Mouse (Mus musculus): ENCODE results near the gene Tigit.

The Tigit gene

DNA sequence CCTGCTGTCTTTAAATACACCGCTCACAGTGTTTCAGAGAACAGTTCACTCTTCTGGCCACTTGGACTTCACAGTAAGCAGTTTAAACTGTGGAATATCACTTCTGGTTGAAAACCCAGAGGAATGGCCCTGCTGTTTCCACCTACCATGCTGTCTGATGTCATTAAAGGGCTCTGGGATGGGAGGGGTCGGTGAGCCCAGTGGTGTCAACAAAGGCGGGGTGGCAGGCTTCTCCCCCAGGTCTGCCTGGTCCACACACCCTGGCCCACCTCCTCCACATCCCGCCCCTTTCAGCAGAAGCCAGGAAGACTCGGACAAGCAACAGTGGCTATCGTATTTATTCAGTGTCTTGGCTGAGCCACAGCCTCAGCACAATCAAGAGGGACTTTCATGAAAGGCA is 44.7 kb downstream of the Tigit start:
- no peak for DNase-seq (ENCODE audit: low read depth, low spot score)

DNA sequence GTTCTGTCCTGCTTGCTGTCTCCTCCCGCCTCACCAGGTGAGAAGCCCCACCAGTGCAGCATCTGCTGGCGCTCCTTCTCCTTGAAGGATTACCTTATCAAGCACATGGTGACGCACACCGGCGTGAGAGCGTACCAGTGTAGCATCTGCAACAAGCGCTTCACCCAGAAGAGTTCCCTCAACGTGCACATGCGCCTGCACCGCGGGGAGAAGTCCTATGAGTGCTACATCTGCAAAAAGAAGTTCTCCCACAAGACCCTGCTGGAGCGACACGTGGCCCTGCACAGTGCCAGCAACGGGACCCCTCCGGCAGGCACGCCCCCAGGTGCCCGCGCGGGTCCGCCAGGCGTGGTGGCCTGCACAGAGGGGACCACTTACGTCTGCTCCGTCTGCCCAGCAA is 45.7 kb downstream of the Tigit start:
- DNase-seq (ENCODE audit: low read depth, low spot score) = no peak

DNA sequence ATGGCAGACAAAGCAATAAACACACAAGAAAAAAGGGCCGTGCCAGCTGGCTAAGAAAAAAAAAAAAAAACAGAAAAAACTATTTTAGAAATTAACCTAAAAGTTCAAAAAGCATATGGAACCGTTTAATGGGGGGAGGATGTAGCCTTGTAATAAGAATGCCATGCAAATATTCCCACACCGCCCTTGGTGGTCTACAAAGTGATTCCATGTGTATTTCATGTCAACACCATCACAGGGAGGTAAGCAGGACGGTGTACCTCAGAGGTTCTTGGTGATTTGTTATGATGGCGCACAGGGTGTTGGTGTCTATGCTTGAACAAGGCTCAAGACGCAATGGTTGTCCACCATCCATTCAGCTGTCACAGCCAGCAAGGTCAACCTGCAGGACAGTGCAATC is 46.6 kb downstream of the Tigit start:
- DNase-seq (ENCODE audit: low read depth, low spot score) = no peak

DNA sequence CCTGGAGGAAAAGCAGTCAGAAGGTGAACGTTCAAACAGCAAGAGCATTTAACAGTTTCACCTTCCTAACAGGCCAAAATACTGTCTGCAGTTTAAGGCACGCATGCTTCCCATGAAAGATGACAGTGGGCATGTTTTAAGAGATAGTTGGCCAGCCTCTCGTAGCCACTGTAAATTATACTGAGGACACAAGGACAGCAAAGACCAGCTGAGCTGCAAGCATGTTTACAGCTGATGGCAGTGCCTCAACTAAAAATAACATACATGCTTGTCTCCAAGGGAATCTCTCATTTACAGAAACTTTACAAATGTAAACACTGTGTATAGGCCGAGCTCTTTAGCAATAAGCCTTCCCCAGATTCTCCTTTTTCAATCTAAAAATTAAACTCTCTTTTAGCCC is 47.6 kb downstream of the Tigit start:
- no peak for DNase-seq (ENCODE audit: low read depth, low spot score)

DNA sequence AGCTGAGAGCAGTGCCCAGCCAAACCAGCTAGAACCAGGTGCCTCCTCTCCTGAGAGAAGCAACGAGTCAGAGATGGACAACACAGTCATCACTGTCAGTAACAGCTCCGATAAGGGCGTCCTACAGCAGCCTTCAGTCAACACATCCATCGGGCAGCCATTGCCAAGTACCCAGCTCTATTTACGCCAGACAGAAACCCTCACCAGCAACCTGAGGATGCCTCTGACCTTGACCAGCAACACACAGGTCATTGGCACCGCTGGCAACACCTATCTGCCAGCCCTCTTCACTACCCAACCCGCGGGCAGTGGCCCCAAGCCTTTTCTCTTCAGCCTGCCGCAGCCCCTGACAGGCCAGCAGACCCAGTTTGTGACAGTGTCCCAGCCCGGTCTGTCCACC is 53.6 kb downstream of the Tigit start:
- no peak for DNase-seq (ENCODE audit: low read depth, low spot score)

DNA sequence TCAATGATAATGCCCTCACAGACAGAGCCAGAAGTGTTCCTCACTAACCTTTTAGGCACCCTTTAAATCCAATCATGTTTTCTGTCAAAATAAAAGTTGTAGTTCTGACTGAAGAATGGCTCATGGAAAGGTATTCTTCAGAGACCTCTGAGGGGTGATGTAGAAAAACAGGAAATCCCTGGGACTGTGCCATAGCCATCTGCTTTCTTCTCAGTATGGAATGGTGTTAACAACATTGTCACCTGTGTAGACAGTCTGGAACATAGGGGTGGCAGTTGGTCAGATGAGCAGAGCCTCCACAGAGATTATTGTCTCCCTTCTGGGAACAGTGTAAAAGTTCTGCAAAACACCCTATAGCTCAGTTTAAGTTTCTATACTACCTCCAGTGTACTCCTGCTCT is 55.9 kb downstream of the Tigit start:
- DNase-seq (ENCODE audit: low read depth, low spot score) = no peak

DNA sequence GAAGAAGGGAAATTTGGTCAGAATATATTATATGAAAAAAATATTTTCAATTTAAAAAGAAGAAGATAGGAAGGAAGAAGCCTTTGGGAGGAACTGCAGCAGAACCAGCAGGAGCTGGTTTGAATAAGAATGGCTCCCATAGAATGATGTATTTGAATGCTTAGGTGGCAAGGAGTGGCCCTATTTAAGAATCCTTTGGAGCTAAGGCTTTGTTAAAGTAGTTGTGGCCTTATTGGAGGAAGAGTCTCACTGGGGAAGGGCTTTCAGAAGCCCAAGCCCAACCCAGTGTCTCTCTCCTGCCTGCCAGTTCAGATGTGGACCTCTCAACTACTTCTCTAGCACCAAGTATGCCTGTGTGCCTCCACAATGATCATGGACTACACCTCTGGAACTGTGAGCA is 56.9 kb downstream of the Tigit start:
- DNase-seq (ENCODE audit: low read depth, low spot score) = no peak

DNA sequence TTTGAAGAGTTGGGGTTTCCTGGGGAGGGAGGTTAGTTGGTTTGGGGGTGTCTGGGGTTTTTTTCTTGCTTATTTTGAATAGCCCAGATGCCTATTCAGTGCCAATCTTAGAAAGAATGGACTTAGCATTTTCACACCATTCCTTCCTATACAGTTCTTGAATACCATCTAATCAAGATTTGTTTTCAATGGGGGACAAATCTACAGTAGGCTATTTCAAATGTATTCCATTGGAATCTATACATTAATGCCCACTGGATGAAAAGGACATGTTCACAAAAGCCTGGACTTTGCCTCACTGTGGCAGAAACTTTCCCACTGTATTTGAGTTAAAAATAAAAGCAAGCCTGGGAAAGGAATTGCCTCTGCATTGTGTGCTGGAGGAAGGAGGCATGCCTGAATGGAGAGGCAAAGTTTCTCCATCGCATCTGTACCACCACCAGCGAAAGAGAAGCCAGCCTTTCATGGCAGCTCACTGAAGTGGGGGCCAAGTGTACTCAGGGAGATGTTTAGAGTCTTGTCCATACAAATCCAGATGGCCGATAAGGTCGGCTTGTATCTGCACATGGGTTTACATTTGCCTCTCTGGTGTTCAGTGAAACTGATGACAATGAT is 59.4 kb downstream of the Tigit start:
- no peak for DNase-seq (ENCODE audit: low read depth, low spot score)

DNA sequence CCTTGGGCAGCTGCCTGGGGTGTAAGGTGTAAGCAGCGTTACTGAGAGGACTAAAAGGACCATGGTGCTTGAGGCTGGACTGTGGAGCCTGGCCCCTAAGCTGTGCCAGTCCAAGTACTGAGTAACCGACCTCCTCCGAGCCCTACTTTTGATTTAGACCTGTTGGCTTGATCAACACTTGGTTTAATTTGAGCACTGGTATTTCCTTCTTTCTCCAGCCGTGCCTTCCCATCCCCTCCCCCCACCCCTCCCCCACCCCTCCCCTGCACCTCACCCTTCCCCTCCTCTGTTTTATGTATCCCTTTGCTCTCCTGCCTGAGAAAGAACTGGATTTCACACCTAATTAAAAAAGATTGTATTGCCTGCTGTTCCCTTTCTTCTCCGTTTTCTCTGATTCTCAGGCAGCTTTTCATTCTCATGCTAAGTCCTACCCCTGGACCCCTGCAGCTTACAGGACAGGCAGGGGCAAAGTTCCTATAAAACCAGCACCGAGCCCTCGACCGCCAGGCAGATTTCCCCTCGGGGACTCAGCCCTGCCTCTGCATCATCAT is 60.3 kb downstream of the Tigit start:
- no peak for DNase-seq (ENCODE audit: low read depth, low spot score)

DNA sequence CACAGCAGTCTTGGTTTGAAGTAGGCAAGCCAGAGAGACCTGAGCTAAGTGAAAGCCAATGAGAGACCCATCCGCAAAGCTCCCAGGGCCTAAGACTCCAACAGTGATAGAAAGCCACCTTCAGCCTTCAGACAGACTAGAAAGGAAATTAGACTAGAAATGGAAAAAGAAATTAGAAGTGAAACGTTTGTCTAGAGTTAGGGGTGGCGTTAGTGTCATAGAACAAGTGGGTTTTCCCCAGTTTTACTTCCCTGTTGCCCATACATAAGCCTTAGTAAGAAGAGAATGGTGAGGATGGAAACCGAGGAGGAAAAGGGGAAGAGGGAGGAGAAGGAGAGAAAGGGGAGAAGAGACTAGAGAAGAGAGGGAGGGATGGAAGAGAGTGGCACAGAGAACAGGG is 61.4 kb downstream of the Tigit start:
- no peak for DNase-seq (ENCODE audit: low read depth, low spot score)

DNA sequence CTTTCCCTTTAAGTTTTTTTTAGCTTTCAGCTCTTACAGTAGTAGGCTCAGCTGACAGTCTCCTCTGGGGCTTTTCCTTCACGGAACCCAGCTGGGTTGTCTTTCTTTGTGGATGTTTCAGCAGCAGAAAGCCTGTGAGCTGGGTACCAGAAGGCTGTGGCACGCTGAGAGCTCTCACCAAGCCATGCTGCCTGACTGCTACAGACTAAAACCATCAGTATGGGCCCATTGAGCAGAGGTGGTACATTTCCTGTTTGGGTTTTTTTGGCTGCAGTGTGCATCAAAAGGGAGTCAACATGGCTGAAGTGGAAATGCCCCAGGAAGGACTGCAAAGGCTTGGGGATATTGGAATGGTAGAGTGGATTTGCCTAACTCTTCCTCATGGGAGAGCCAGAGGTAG is 64.2 kb downstream of the Tigit start:
- DNase-seq (ENCODE audit: low read depth, low spot score) = no peak
